Mouse (Mus musculus) thymus, postnatal 25 days (tissue): Measurements from ENCODE around the gene Mpp3.
"Not testable (repeated sequence)": the region's sequence is repeated elsewhere in the genome, so short reads cannot be mapped to it uniquely, and the experiment has no call there.

Source experiments
- DNase-seq: peaks from one replicate; pipeline ENCODE4 v3.0.0; 2022

The Mpp3 gene

GRCm38 (mm10) chr11:102008954-102009637 lies 19.2 kb downstream of the Mpp3 start:
- DNase-seq, result no peak

- DNase-seq, result no peak
Measured at GRCm38 (mm10) chr11:102008372-102008771, 19.9 kb downstream of the Mpp3 start.

GRCm38 (mm10) chr11:102006688-102007087 lies 21.6 kb downstream of the Mpp3 start:
- DNase-seq, result no peak

GRCm38 (mm10) chr11:102006271-102006670 lies 22.0 kb downstream of the Mpp3 start:
- no peak for DNase-seq

DNA sequence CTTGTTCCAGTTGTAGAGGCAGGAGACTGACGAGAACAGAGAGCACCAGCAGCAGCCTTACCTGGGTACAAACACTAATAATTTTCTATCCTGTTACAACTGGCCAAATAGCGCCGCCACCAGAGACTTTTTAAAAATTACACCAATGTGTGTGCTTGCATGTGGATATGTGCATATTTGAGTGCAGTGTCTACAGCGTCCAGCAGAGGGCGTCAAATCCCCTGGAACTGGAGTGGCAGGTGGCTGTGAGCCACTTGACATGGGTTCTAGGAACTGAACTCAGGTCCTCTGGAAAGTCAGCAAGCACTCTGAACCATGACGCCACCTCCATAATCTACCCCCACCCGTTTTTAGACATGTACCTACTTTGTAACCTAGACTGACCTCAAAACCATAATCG lies 24.0 kb downstream of the Mpp3 start:
- no peak for DNase-seq

- no peak for DNase-seq
Measured at GRCm38 (mm10) chr11:101999466-101999865, 28.8 kb downstream of the Mpp3 start.

GRCm38 (mm10) chr11:101998258-101998657 lies 30.0 kb downstream of the Mpp3 start:
- DNase-seq, result no peak

DNA sequence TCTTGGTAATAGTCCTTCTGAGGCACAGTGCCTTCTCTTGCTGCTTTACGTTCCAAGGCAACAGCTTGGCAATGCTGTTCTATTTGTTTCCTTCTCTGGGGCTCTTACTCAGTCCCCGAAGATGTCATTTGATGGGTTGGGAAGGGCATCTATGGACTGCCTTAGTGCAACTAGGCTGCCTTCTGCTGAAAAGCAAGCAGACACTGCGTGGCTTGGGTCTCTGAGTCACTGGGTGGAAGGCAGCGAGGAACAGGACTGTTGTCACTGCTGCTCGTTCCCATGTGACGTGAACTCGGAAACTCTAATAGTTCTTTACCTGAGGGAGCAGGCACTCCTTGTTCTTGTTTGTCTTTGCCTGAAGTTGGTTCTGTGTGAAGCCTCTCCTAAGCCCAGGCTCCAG lies 32.3 kb downstream of the Mpp3 start:
- DNase-seq, result no peak

DNA sequence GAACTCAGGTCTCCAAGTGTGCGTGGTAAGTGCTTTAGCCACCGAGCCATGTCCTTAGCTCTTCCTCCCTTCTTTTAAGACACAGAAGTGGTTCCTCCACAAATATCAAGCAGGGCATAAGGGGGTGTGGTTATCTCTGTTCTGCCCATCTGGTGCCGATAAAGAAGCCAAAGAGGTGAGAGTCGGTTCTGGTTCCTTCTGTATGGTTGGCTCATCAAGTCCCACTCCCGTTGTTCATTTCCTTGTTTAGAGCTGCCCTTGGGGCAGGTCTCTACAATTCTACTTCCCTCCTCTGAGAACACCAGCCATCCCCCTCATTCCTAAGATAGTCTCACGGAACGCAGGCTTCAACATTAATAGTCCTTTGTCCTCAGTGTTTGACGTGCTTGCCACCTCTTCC lies 34.2 kb downstream of the Mpp3 start:
- no peak for DNase-seq

GRCm38 (mm10) chr11:101992411-101992810 lies 35.9 kb downstream of the Mpp3 start:
- no peak for DNase-seq

- DNase-seq, result no peak
Measured at GRCm38 (mm10) chr11:101991813-101992212, 36.4 kb downstream of the Mpp3 start.

- no peak for DNase-seq
Measured at GRCm38 (mm10) chr11:101990244-101990643, 38.0 kb downstream of the Mpp3 start.

DNA sequence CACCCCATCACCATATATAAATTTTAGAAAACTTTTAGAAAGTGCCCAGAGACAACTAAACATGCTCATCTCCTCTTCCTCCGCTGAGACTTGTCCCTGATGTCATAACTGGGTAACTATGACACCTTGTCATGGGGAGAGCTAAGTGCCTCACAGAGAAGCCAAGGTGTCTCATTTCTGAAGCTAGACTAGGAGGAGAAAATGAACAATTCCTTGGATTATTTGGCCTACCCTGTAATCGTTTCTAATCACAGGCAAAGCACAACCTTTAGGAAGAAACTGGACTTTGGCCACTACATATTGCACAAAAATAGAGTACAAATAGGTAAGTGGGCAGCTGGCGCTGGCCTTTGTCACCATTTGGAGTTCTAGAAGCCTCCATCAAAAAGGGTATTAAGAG lies 41.3 kb downstream of the Mpp3 start, which contains the start of gene Dusp3:
TSS of gene Dusp3 (minus strand) at position 101 of the 400 bp plus-strand sequence.
- DNase-seq, result no peak

- peak; percentile 47 for DNase-seq
Measured at GRCm38 (mm10) chr11:101985990-101986389, 42.3 kb downstream of the Mpp3 start.

DNA sequence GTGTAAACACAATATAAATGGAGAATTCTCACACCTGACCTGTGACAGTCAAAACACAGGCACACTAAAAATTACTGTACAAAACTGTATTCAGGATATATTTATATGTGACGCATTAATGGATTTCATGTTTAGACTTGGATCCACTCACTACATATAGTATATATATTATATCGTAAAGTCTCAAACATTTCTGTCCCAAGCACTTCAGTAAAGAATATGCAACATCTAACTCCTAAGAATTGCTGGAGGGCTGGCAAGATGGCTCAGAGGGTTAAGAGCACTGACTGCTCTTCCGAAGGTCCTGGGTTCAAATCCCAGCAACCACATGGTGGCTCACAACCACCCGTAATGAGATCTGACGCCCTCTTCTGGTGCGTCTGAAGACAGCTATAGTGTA lies 42.8 kb downstream of the Mpp3 start:
- not testable (repeated sequence) for DNase-seq

GRCm38 (mm10) chr11:101984054-101985025 lies 43.9 kb downstream of the Mpp3 start, which contains the start of gene Cfap97d1:
TSS of gene Cfap97d1 (plus strand) at chr11:101984279.
- peak; percentile 22 for DNase-seq

GRCm38 (mm10) chr11:101983431-101983921 lies 44.8 kb downstream of the Mpp3 start:
- DNase-seq, result no peak

DNA sequence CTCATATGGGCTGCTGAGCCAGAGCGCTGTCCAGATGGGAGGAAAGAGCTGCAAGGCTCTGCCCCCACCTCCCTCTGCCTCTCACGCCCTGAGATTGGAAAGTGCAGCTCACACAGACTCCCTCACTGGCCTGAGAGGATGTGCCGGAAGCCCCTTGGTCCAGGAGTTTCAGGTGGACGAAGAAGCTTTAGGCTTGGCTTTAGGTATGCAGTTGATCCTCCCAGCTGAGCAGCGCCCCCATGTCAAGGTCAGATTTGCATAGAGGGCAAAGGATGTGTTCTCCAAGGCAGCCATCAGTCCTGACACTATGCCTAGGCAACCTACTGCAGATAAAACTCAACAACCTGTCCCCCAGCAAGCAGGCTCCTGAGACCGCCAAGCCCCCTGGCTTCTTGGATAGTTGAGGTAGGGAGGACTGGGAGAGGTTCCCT lies 45.3 kb downstream of the Mpp3 start:
- no peak for DNase-seq

DNA sequence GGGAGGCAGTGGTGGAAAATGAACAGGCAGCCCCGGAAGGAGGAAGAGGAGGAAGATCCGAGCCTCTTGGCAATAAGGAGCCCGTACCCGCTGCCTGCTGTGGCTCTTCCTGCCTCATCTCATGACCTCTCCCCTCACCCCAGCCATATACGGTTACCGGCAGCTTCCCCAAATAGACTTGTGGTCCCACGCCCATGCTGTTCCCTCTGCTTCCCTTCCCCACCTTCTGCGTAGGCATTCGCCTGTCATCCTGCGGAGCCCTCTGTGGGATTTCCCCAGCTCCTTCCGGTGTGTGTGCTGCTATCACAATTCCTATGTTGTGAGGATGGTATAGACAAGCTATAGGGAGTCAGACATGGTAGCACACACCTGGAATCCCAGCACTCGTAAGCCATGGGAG lies 46.4 kb downstream of the Mpp3 start:
- DNase-seq, result no peak

GRCm38 (mm10) chr11:101980603-101981157 lies 47.6 kb downstream of the Mpp3 start:
- DNase-seq, result no peak

- no peak for DNase-seq
Measured at GRCm38 (mm10) chr11:101979140-101979539, 49.1 kb downstream of the Mpp3 start.

DNA sequence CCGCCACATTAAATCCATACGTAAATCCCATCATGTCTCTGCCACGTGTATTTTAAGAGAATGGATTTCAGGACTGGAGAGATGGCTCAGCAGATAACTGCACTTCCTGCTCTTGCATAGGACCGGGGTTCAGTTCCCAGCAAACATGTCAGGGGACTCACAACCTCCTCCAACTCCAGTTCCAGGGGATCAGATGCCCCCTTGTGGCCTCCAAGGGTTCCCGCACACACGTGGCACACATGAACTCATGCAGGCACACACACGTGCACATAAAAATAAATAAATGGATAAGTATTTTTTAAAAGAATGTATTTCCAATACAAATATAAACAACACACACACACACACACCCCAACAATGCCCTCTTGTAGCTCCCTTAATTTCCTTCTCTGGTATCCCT lies 51.3 kb downstream of the Mpp3 start:
- no peak for DNase-seq

DNA sequence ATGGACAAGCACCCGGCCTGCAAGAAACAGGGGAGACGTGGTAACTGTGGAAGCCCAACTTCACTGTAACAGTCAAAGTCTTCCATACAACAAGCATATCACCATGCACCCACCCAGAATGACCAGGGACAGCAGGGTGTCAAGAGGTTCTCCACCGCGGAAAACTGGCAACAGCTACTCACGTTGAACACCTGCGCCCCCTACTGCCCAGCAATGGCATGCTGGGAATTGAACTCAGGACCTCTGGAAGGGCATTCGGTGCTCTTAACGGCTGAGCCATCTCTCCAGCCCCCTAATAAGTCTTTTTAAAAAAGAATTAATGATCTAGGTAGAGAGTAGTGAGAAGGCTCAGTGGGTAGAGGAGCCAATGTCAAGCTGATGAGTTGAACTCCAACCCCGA lies 53.3 kb downstream of the Mpp3 start:
- DNase-seq, result no peak
